Mouse (Mus musculus) myocyte (in vitro differentiated cells): ENCODE data around the gene Slc25a39.

Source experiments
- MAX ChIP-seq: IDR thresholded peaks from one replicate; pipeline ENCODE4 v1.6.1; 2011; ENCODE audit warnings: low read depth, mild to moderate bottlenecking, control low read depth
- MYOG ChIP-seq, 3 experiments: IDR thresholded peaks; one replicate each; pipeline ENCODE4 v1.6.1; 2011; ENCODE audit warnings: control low read depth in 2 of 3, low read depth in 2 of 3, mild to moderate bottlenecking in 2 of 3; ENCODE audit not compliant: insufficient read length in 2 of 3, control insufficient read depth in 1 of 3, insufficient read depth in 1 of 3
- POLR2A ChIP-seq: IDR thresholded peaks from one replicate; pipeline ENCODE4 v1.6.1; 2011; ENCODE audit warnings: low read depth, mild to moderate bottlenecking, control low read depth, moderate library complexity; ENCODE audit not compliant: insufficient read length
- TCF3 ChIP-seq: IDR thresholded peaks from one replicate; pipeline ENCODE4 v1.6.1; 2011; ENCODE audit warnings: low read depth, control low read depth; ENCODE audit not compliant: insufficient read length
- USF1 ChIP-seq: IDR thresholded peaks from one replicate; pipeline ENCODE4 v1.6.1; 2011; ENCODE audit warnings: low read depth, mild to moderate bottlenecking, control low read depth, moderate library complexity

DNA sequence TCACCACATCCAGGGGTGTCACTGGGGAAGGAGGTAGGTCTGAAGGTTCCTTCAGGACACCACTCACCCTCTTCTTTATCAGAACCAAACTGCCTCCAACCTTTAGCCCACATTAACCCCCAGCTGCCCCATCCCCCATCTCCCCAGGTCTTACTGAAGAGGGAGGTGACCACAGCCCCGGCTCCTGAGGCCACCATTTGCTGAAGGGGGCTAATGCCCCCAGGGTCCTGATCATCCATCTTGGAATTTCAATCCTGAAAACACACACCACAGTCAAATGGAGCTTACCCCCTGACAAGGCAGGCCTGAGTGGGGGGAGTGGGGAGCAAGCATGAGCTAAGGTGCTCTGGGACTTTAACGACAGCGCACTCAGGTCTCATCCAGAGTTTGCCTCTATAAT, 1.3 kb downstream of the Slc25a39 start:
- no peak for TF ChIP-seq MAX
- TF ChIP-seq POLR2A = no peak
- no peak for TF ChIP-seq MYOG (IDR thresholded peaks at IDR 0.05; ENCODE audit: control insufficient read depth in 1 of 3, insufficient read depth in 1 of 3, insufficient read length in 2 of 3, low read depth in 2 of 3)
- no peak for TF ChIP-seq TCF3
- TF ChIP-seq USF1 = no peak
